Mouse (Mus musculus): ENCODE measurements around the gene Dgkh.

Gene Dgkh

GRCm38 (mm10) chr14:78534651-78535050, 197.9 kb downstream of the Dgkh start:
- Histone ChIP-seq H3K4me1 (replicated peaks; ENCODE audit: low read depth, low read length) (peaks cover 34% of the 10 kb centered on the region), H3K36me3 (ENCODE audit: insufficient read depth, low read length) (no peaks in the 10 kb centered on the region), H3K27me3 (ENCODE audit: insufficient read depth, low read length) (peaks cover 3% of the 10 kb centered on the region; the same call in 1 of the 2 replicates), H3K4me3 (replicated peaks; ENCODE audit: low read length) (no peak overlapping the region), H3K9me3 (ENCODE audit: low read length) (no peaks in the 10 kb centered on the region)
- TF ChIP-seq NANOG (IDR thresholded peaks at IDR 0.05; ENCODE audit: borderline replicate concordance, low read length): no peak
- TF ChIP-seq POU5F1 (IDR thresholded peaks at IDR 0.05; ENCODE audit: borderline replicate concordance, low read length): no peak
- TF ChIP-seq CTCF (conservative IDR thresholded peaks at IDR 0.05; ENCODE audit: low read length): no peak

GRCm38 (mm10) chr14:78533701-78534100, 198.9 kb downstream of the Dgkh start:
- H3K9me3 ChIP-seq (ENCODE audit: low read length): no peaks in the 10 kb centered on the region
- H3K4me3 ChIP-seq (replicated peaks; ENCODE audit: low read length): no peak overlapping the region
- H3K36me3 ChIP-seq (ENCODE audit: insufficient read depth, low read length): no peaks in the 10 kb centered on the region
- peaks cover 30% of the 10 kb centered on the region for H3K4me1 ChIP-seq (replicated peaks; ENCODE audit: low read depth, low read length)
- H3K27me3 ChIP-seq (ENCODE audit: insufficient read depth, low read length): peaks cover 3% of the 10 kb centered on the region; the same call in 1 of the 2 replicates
- no peak for TF ChIP-seq NANOG (IDR thresholded peaks at IDR 0.05; ENCODE audit: borderline replicate concordance, low read length)
- no peak for TF ChIP-seq POU5F1 (IDR thresholded peaks at IDR 0.05; ENCODE audit: borderline replicate concordance, low read length)
- no peak for TF ChIP-seq CTCF (conservative IDR thresholded peaks at IDR 0.05; ENCODE audit: low read length)

- Histone ChIP-seq H3K4me1 (replicated peaks; ENCODE audit: low read depth, low read length) (peaks cover 18% of the 10 kb centered on the region), H3K9me3 (ENCODE audit: low read length) (no peaks in the 10 kb centered on the region)
- no peak for TF ChIP-seq POU5F1 (IDR thresholded peaks at IDR 0.05; ENCODE audit: borderline replicate concordance, low read length)
- TF ChIP-seq NANOG (IDR thresholded peaks at IDR 0.05; ENCODE audit: borderline replicate concordance, low read length): no peak
- TF ChIP-seq CTCF (conservative IDR thresholded peaks at IDR 0.05; ENCODE audit: low read length): no peak
Observed at GRCm38 (mm10) chr14:78532345-78532744, 200.2 kb downstream of the Dgkh start.

GRCm38 (mm10) chr14:78530256-78530655, 202.3 kb downstream of the Dgkh start:
- TF ChIP-seq NANOG (IDR thresholded peaks at IDR 0.05; ENCODE audit: borderline replicate concordance, low read length): no peak
- TF ChIP-seq CTCF (conservative IDR thresholded peaks at IDR 0.05; ENCODE audit: low read length): no peak
- TF ChIP-seq POU5F1 (IDR thresholded peaks at IDR 0.05; ENCODE audit: borderline replicate concordance, low read length): no peak
- H3K4me1 ChIP-seq (replicated peaks; ENCODE audit: low read depth, low read length): peaks cover 11% of the 10 kb centered on the region
- no peak overlapping the region for H3K4me3 ChIP-seq (replicated peaks; ENCODE audit: low read length)
- H3K9me3 ChIP-seq (ENCODE audit: low read length): no peaks in the 10 kb centered on the region
- H3K27me3 ChIP-seq (ENCODE audit: insufficient read depth, low read length): no peaks in the 10 kb centered on the region
- H3K36me3 ChIP-seq (ENCODE audit: insufficient read depth, low read length): 0 out of 2 replicates have a peak, but pooled peaks cover 6% of the 10 kb centered on the region

More at GRCm38 (mm10) chr14:78532345-78532744, 200.2 kb downstream of the Dgkh start:
- Histone ChIP-seq H3K36me3 (ENCODE audit: insufficient read depth, low read length) (no peaks in the 10 kb centered on the region), H3K27me3 (ENCODE audit: insufficient read depth, low read length) (peaks cover 3% of the 10 kb centered on the region; the same call in 1 of the 2 replicates), H3K4me3 (replicated peaks; ENCODE audit: low read length) (no peak overlapping the region)

GRCm38 (mm10) chr14:78528461-78529425, 203.8 kb downstream of the Dgkh start:
- H3K4me1 ChIP-seq (replicated peaks; ENCODE audit: low read depth, low read length): peaks cover 10% of the 10 kb centered on the region
- H3K4me3 ChIP-seq (replicated peaks; ENCODE audit: low read length): no peak overlapping the region
- 0 out of 2 replicates have a peak, but pooled peaks cover 6% of the 10 kb centered on the region for H3K36me3 ChIP-seq (ENCODE audit: insufficient read depth, low read length)
- no peaks in the 10 kb centered on the region for H3K9me3 ChIP-seq (ENCODE audit: low read length)
- H3K27me3 ChIP-seq (ENCODE audit: insufficient read depth, low read length): no peaks in the 10 kb centered on the region
- no peak for TF ChIP-seq NANOG (IDR thresholded peaks at IDR 0.05; ENCODE audit: borderline replicate concordance, low read length)
- no peak for TF ChIP-seq POU5F1 (IDR thresholded peaks at IDR 0.05; ENCODE audit: borderline replicate concordance, low read length)
- no peak for TF ChIP-seq CTCF (conservative IDR thresholded peaks at IDR 0.05; ENCODE audit: low read length)

GRCm38 (mm10) chr14:78526907-78527306, 205.7 kb downstream of the Dgkh start:
- H3K4me1 ChIP-seq (replicated peaks; ENCODE audit: low read depth, low read length): peaks cover 10% of the 10 kb centered on the region
- no peaks in the 10 kb centered on the region for H3K27me3 ChIP-seq (ENCODE audit: insufficient read depth, low read length)

GRCm38 (mm10) chr14:78526475-78526874, 206.1 kb downstream of the Dgkh start:
- peaks cover 14% of the 10 kb centered on the region; the same call in 1 of the 2 replicates for H3K36me3 ChIP-seq (ENCODE audit: insufficient read depth, low read length)
- H3K4me3 ChIP-seq (replicated peaks; ENCODE audit: low read length): no peak overlapping the region
- peaks cover 10% of the 10 kb centered on the region for H3K4me1 ChIP-seq (replicated peaks; ENCODE audit: low read depth, low read length)
- no peaks in the 10 kb centered on the region for H3K9me3 ChIP-seq (ENCODE audit: low read length)
- TF ChIP-seq POU5F1 (IDR thresholded peaks at IDR 0.05; ENCODE audit: borderline replicate concordance, low read length) (no peak), CTCF (conservative IDR thresholded peaks at IDR 0.05; ENCODE audit: low read length) (no peak), NANOG (IDR thresholded peaks at IDR 0.05; ENCODE audit: borderline replicate concordance, low read length) (no peak)
- no peaks in the 10 kb centered on the region for H3K27me3 ChIP-seq (ENCODE audit: insufficient read depth, low read length)

More at GRCm38 (mm10) chr14:78526907-78527306, 205.7 kb downstream of the Dgkh start:
- Histone ChIP-seq H3K9me3 (ENCODE audit: low read length) (no peaks in the 10 kb centered on the region), H3K4me3 (replicated peaks; ENCODE audit: low read length) (no peak overlapping the region), H3K36me3 (ENCODE audit: insufficient read depth, low read length) (peaks cover 9% of the 10 kb centered on the region; the same call in 1 of the 2 replicates)
- no peak for TF ChIP-seq CTCF (conservative IDR thresholded peaks at IDR 0.05; ENCODE audit: low read length)
- no peak for TF ChIP-seq NANOG (IDR thresholded peaks at IDR 0.05; ENCODE audit: borderline replicate concordance, low read length)

- Histone ChIP-seq H3K9me3 (ENCODE audit: low read length) (no peaks in the 10 kb centered on the region), H3K27me3 (ENCODE audit: insufficient read depth, low read length) (no peaks in the 10 kb centered on the region), H3K36me3 (ENCODE audit: insufficient read depth, low read length) (peaks cover 15% of the 10 kb centered on the region; the same call in 1 of the 2 replicates), H3K4me1 (replicated peaks; ENCODE audit: low read depth, low read length) (peaks cover 10% of the 10 kb centered on the region), H3K4me3 (replicated peaks; ENCODE audit: low read length) (no peak overlapping the region)
- TF ChIP-seq CTCF (conservative IDR thresholded peaks at IDR 0.05; ENCODE audit: low read length): no peak
Observed at GRCm38 (mm10) chr14:78525611-78526457, 206.7 kb downstream of the Dgkh start.
